Mouse (Mus musculus) lung, postnatal 0 days (tissue): ENCODE measurements around the gene Gm49336.
A peak's percentile ranks its signal among the peaks of the same experiment; 100 is the strongest.

Experiments
- CTCF ChIP-seq: IDR thresholded peaks from 2 replicates; pipeline ENCODE4 v1.5.1; 2016; ENCODE audit warnings: antibody characterized with exemption, mild to moderate bottlenecking
- EP300 ChIP-seq: IDR thresholded peaks from 2 replicates; pipeline ENCODE4 v1.6.1; 2016; ENCODE audit warnings: antibody characterized with exemption, mild to moderate bottlenecking, control low read depth

GRCm38 (mm10) chr14:60264990-60265876, 13.9 kb upstream of the Gm49336 start, which contains the start of gene Mtmr6:
- TF ChIP-seq CTCF, result peak; percentile 99
- no peak for TF ChIP-seq EP300
